Mouse (Mus musculus) cortical plate, adult 2 months (tissue): Measurements from ENCODE around the gene Cry2.
"Not testable (repeated sequence)": the region's sequence is repeated elsewhere in the genome, so short reads cannot be mapped to it uniquely, and the experiment has no call there.

Experiments
- CTCF ChIP-seq: fragments of 200-500 bp; IDR thresholded peaks from 2 replicates; pipeline ENCODE4 v1.5.1; 2011; ENCODE audit warnings: mild to moderate bottlenecking, control low read depth, low read length; ENCODE audit not compliant: insufficient read depth; ENCODE audit errors: extremely low read depth
- POLR2A ChIP-seq: fragments of 200-500 bp; IDR thresholded peaks from 2 replicates; pipeline ENCODE4 v1.6.1; 2011; ENCODE audit warnings: mild to moderate bottlenecking, low read length, control low read depth; ENCODE audit not compliant: insufficient read depth; ENCODE audit errors: extremely low read depth

DNA sequence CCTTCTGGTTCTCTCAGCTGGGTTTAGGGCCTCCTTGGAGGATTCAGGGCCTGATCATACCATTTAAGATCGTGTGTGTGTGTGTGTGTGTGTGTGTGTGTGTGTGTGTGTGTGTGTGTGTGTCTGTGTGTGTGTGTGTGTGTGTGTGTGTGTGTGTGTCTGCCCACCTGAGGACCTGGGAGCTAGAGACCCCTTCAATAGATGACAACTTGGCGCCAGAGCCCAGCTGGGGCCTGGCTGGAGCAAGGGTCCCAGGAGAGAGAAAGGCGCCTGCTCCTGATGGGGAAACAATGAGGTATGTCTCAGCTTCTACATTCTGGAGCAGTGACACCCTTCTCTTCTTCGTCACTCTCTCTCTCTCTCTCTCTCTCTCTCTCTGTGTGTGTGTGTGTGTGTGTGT is 34.0 kb downstream of the Cry2 start:
- TF ChIP-seq POLR2A, CTCF: not testable (repeated sequence)
